Mouse (Mus musculus) ES-E14 (cell line): ENCODE measurements around the gene Ccnj.

Source experiments
- CHD2 ChIP-seq: IDR thresholded peaks from 2 replicates; pipeline ENCODE4 v1.6.1; 2014; ENCODE audit warnings: mild to moderate bottlenecking, low read depth, low read length, inconsistent platforms
- HCFC1 ChIP-seq: IDR thresholded peaks from 2 replicates; pipeline ENCODE4 v1.6.1; 2012; ENCODE audit warnings: low read length, inconsistent platforms, borderline replicate concordance; ENCODE audit not compliant: insufficient read depth
- MAFK ChIP-seq: IDR thresholded peaks from 2 replicates; pipeline ENCODE4 v1.6.1; 2014; ENCODE audit warnings: mild to moderate bottlenecking, low read depth, low read length, inconsistent platforms; ENCODE audit not compliant: insufficient read depth
- ZC3H11A ChIP-seq: IDR thresholded peaks from 2 replicates; pipeline ENCODE4 v1.6.1; 2012; ENCODE audit warnings: low read depth, mild to moderate bottlenecking, inconsistent platforms, low read length, borderline replicate concordance
- ZNF384 ChIP-seq: IDR thresholded peaks from 2 replicates; pipeline ENCODE4 v1.6.1; 2012; ENCODE audit warnings: low read depth, low read length, inconsistent platforms

- no peak for TF ChIP-seq ZC3H11A
- no peak for TF ChIP-seq ZNF384
- TF ChIP-seq HCFC1 = no peak
- no peak for TF ChIP-seq CHD2
- no peak for TF ChIP-seq MAFK
These were observed 50.6 kb downstream of the Ccnj start for GRCm38 (mm10) chr19:40881700-40882099.
